Mouse (Mus musculus) kidney, adult 8-10 months (tissue): ENCODE data around the gene Npat.

Experiments used
- DNase-seq, 2 experiments: peaks; one replicate each; pipeline ENCODE4 v3.0.0; 2022

The Npat gene

DNA sequence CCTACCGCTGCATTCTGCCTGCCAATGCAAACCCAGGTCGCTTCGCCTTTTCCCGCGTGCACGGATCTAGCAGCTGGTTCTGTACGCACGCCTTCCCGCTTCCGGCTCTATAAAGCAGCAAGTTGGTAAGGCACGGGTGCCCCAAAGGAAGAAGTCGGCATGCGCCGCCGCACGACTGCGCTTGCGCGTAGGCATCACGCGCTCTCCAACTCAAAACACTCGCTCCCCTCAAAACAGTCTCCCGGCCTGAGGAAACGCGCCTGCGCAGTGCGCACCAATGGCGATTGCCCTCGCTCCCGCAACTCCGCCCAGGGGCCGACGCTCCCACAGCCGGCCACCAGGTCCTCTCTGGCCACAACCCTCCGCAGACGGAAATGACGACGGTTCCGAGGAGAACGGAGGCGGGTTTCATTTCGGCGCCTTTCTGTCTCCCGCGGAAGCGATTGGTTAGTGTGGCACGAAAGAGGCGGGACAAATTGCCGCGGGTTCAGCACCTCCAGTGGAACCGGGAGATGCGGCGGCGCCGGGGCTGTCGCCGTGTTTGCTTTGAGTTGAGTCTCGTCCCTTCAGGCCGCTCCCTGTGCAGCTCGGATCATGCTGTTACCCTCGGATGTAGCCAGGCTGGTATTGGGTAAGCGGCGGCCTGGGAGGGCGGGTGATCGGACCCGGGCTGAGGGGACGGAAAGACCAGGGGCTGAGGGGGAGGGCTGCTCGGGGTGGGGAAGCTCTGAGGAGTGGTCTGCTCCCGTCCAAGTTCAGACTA lies at the start of gene Npat, which contains the start of gene Atm:
Npat (plus strand) TSS at position 490 of the 763 bp plus-strand sequence.
Atm (minus strand) TSS at position 183 of the 763 bp plus-strand sequence.
- DNase-seq, result peak; percentile 99 to 100

DNA sequence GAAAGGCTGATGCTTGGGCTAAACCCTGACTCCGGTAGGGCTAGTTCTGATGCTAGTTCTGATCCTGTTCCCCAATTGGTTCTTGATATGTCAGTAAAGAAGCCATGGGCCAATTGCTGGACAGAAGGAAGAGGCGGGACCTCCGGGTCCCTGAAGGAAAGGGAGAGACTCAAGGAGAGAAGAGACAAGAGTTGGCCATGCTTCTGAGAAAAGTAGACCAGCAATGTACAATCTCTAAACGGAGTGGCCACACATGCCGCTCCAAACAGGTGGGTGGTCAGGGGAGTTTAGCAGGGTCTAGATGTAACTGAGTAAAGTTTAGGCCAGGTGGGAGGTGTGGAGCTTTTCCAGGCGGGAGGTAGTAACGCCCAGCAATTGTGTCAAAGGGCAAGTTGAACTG lies 28.8 kb upstream of the Npat start:
- DNase-seq, result no peak

DNA sequence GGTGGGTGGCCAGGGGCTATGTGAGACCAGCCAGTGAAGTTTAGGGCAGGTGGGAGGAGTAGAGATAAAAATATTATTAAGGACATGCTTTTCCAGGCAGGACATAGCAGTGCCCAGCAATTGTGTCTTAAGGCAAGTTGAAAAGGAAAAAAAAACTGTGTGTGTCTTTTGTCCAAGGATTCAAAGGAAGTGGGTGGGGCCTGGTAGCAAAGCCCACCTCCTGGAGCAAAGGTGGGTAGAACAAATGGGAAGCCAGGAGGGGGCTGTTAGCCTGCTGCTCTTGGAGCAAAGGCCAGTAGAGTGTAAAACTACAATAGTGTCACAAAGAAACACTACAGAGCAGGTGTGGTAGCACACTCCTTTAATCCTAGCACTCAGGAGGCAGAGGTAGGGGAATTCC lies 22.8 kb upstream of the Npat start:
- DNase-seq, result no peak

GRCm38 (mm10) chr9:53517373-53518009 lies 19.4 kb upstream of the Npat start:
- no peak for DNase-seq

DNA sequence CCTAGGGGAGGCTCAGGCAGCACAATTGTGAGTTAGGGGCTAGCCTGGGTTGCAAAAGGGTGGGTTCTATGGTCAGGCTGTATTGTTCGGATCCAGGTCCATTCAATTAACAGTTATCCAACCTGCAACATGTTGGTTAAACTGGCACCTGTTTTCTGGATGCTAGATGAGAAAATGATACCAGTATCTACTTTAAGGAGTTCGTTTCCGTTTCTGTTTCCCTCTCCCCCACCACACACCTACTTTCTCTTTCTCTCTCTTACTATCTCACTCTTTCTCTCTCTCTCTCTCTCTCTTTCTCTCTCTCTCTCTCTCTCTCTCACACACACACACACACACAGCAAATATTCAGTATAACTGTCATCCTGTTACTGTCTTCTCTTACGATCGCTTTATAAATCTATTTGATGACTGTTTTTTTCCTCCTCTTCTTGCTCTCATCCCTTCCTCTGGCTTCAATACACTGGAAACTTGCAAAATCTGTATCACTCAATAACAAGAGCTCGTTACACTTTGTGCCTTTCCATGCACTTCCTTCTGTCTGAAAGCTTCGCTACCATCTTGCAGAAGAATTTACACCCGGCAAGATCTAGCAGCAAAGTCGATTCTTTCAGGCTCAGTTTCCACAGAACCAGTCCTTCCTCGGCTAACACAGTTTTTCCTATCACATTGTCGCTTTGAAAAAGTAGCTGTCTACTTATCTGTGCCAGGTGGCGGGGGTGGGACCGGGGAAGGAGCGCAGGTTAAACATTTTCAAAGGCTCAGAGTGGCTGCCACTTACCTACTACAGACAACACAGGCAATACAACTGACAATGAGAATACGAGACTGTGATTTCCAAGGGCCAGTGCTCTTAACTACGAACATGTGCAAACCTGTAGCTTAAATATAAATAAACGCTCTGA lies 1.2 kb upstream of the Npat start:
- peak; percentile 29 to 33 for DNase-seq

GRCm38 (mm10) chr9:53537336-53537965 lies 604 bp downstream of the Npat start:
- DNase-seq, result peak; percentile 4

DNA sequence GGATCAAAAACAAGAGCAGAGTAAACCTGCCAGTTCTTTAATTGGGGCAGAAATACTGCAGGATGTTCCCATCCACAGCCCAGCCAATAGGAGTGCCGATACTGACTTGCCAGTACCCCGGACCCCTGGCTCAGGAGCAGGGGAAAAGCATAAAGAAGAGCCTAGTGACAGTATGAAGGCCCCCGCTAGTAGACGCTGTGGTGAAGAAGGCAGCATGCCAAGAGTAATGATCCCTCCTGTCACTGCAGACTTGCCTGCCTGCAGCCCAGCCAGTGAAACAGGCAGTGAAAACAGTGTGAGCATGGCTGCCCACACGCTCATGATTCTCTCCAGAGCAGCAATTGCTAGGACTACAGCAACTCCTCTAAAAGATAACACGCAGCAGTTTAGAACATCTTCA lies 33.8 kb downstream of the Npat start:
- no peak for DNase-seq

GRCm38 (mm10) chr9:53572516-53573307 lies 35.9 kb downstream of the Npat start:
- DNase-seq, result no peak

GRCm38 (mm10) chr9:53575721-53576120 lies 38.9 kb downstream of the Npat start:
- no peak for DNase-seq

DNA sequence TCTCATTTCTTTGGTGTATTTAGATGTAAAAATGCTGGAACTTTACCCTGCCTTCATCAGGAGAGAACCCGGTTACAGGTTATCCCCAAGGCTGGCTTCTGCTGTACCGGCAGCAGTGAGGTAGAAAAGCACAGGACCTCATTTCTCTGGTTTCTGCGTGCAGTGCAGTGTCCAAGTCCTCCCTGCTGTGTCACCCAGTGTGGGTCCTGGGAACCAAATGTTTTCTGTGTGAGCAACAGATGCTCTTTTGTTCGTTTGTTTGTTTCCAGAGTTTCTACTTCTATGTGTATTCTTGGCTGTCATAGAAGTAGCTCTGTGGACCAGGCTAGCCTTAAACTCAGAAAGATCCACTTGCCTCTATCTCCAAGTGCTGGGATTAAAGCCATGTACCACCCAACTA lies 45.0 kb downstream of the Npat start:
- DNase-seq, result no peak

- DNase-seq, result peak; percentile 59 to 87
Measured at GRCm38 (mm10) chr9:53594764-53595163, 57.9 kb downstream of the Npat start.

GRCm38 (mm10) chr9:53596971-53597600 lies 60.2 kb downstream of the Npat start:
- no peak for DNase-seq

DNA sequence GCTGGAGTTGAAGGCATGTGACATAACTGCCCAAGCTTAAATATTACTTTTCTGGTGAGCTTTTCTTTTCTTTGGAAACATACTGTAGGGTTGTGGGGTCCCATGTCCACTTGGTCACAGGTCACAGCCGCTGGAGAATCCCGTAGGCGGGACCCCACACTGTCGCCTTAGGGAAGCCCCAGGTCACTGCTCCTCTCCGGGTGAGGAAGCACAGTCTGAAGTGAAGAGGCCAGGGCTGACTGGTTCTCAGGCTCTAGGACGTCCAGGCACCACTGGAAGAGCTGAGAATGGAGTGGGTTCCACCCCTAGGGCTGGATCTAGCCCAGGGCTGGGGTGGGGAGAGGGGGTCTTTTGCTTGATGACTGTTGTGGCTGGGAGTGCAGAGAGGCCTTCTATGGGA lies 61.8 kb downstream of the Npat start:
- peak; percentile 44 to 60 for DNase-seq

DNA sequence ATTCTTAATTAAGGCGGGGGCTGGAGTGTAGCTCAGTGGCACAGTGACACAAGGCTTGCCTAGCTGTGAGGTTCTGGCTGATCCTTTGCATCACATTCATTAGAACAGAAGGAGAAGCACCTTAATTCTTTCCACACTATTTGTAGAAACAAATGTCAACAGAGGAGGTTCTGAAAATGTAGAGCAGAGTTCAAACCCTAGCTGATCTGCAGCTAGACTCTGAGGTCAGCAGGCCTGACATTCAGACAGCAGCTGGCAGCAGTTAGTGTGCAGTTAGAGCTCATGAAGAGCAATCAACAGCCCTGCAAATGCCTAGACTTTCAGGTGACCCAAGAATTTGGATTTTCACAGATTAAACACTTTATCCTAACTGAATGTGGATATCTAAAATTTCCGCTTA lies 64.7 kb downstream of the Npat start:
- no peak for DNase-seq

DNA sequence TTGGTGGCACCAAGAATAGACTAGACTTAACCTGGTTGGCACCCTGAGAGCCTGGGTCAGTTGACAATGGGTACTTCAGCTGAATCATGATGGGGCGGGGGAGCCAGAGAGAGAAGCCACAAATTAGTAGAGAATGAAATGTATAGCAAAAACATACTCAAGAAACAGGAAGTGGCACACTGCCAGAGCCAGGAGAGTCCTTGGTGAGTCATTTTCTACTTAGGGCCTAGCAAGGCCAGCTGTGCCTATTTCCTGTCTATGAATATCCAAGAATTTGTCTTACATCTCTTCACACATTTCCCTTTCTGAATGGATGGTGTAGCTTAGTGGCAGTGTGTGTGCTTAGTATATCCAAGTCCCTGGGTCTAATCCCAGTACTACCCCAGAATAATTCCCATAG lies 66.5 kb downstream of the Npat start:
- no peak for DNase-seq

- no peak for DNase-seq
Measured at GRCm38 (mm10) chr9:53603849-53604248, 67.0 kb downstream of the Npat start.

GRCm38 (mm10) chr9:53604954-53605353 lies 68.1 kb downstream of the Npat start:
- DNase-seq, result no peak

- no peak for DNase-seq
Measured at GRCm38 (mm10) chr9:53607192-53607591, 70.3 kb downstream of the Npat start.

- no peak for DNase-seq
Measured at GRCm38 (mm10) chr9:53607816-53608215, 71.0 kb downstream of the Npat start.

DNA sequence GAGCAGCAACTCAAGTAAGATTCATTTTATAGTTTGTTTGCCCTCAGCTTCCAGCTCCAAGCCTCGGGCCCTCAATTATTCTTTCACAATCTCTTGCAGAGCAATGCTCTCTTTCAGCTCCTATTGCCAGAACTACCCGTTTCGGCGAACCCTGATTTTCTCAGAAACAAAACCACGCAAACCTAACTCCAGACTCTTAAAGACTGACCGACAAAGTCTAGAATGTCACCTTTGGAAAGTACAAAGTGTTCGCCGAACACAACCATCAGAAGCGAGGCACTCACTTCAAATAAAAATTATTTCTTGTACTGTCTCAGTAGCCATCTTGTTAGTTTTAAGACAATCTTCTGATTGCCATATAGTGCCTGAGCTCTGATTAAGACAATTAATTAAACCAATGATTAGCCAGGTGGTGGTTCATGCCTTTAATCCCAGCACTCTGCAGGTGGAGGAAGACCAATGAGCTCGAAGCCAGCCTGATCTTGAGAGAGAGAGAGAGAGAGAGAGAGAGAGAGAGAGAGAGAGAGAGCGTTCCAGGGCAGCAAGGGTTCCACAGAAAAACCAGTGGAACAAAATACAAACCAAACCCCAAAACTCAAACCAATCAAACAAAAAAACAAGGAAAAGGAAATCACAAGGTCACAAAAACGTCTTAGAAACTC lies 72.6 kb downstream of the Npat start:
- peak in 1 of 2 experiments; percentile 16 for DNase-seq
